Mouse (Mus musculus) ES-Bruce4 (cell line): ENCODE results near the gene Matk.

ENCODE experiments used
- CTCF ChIP-seq: IDR thresholded peaks from one replicate; pipeline ENCODE4 v1.8.1; 2011; ENCODE audit warnings: low read depth, low read length
- EP300 ChIP-seq: IDR thresholded peaks from 2 replicates; pipeline ENCODE4 v1.6.1; 2011; ENCODE audit warnings: low read depth, low read length; ENCODE audit not compliant: insufficient read depth
- POLR2A ChIP-seq: IDR thresholded peaks from one replicate; pipeline ENCODE4 v1.8.1; 2011; ENCODE audit warnings: low read length; ENCODE audit not compliant: insufficient read depth

DNA sequence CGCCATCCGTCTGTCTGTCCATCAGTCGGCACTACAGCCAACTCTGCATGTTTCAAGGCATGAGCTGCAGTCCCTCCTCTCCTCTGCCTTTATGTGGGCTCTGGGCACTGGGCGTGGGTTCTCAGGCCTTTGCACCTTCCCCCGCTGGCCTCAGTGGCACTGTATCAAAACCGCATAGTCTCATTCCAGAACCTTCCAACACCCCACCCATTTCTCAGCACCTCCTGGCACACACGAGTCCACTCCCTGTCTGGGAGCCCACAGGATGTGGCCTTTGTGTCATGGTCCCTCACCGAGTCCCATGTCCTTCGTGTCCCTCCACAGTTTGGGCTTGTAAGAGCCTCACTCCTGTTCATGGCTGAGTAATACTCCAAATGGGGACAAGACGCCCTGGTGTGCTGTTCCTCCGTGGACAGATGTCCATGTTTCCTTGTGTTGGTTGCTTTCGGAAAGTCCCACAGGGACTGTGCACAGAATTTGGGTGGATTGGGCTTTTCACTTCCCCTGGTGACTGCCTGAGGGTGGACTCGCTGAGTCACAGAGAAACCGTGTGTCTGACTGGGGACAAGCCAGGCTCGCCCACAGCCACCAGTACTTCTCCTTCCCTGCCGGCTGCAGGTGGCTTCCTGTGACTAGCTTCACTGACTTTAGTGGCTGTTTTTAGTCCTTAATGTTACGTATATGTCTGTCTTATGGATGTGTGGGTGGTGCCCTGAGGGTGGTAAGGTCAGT lies 45.8 kb downstream of the Matk start:
- TF ChIP-seq POLR2A (no peak), CTCF (no peak), EP300 (no peak)
